Comparison of ENCODE assay signal across 16 mouse cellular contexts in genomic region chr6:55745105-55745858, GRCm38 (mm10).
"Had no signal": no experiment of that assay in that cellular context is flagged by ENCODE, and none has a peak within 500 bp of the region (broad histone marks: within the 10 kb centered on the region; RNA-seq: fewer than 3 reads in every experiment).

No protein-coding gene starts in this region.

- ATAC-seq: lung, postnatal 0 days; midbrain, embryonic 16.5 days had no signal

- DNase-seq: kidney, postnatal 10 days; kidney, postnatal 4 days; left cerebral cortex, postnatal 4 days; lung, adult 18-20 months; lung, postnatal 4 days; retina, postnatal 1 day; right cerebral cortex, postnatal 4 days; spleen, adult 18-20 months; thymus, adult 18-20 months; thymus, postnatal 14 days had no signal

- H3K4me1 ChIP-seq: limb, embryonic 13.5 days; midbrain, embryonic 10.5 days had no signal

- H3K9me3 ChIP-seq: limb, embryonic 13.5 days; midbrain, embryonic 10.5 days had no signal

- H3K9ac ChIP-seq: limb, embryonic 13.5 days; liver, embryonic 14.5 days had no signal

- H3K27ac ChIP-seq: layer of hippocampus, adult 2 months; limb, embryonic 13.5 days; liver, embryonic 14.5 days; midbrain, embryonic 10.5 days had no signal

- H3K27me3 ChIP-seq: limb, embryonic 13.5 days had no signal

- H3K4me3 ChIP-seq: layer of hippocampus, adult 2 months; limb, embryonic 13.5 days; midbrain, embryonic 10.5 days had no signal

- H3K36me3 ChIP-seq: limb, embryonic 13.5 days; midbrain, embryonic 10.5 days had no signal

- H3K4me2 ChIP-seq: limb, embryonic 13.5 days had no signal
